Mouse (Mus musculus) liver, postnatal 0 days (tissue): Measurements from ENCODE around the gene Nfasc.

ENCODE experiments used
- CTCF ChIP-seq: sonication (generic); IDR thresholded peaks from 2 replicates; pipeline ENCODE4 v1.5.1; 2016; ENCODE audit warnings: antibody characterized with exemption, low read depth
- EP300 ChIP-seq: IDR thresholded peaks from 2 replicates; pipeline ENCODE4 v1.6.1; 2016; ENCODE audit warnings: antibody characterized with exemption, low read depth, mild to moderate bottlenecking

- TF ChIP-seq EP300 (no peak), CTCF (no peak)
These were observed 183.5 kb downstream of the Nfasc start for GRCm38 (mm10) chr1:132557901-132558631.
